Mouse (Mus musculus) kidney, postnatal 0 days (tissue): ENCODE data around the gene Mapt. TPM values are rescaled to one million over a fixed set of nuclear protein-coding genes. Genes with fewer than 3 reads are reported as not detected.

Experiments used
- ATAC-seq: fragments of 200-750 bp; cut with Nextera tagmentation; replicated peaks from 2 replicates; pipeline ENCODE4 v1.8.0; 2017; ENCODE audit warnings: low read depth, moderate number of reproducible peaks, moderate TSS enrichment, moderate library complexity; ENCODE audit not compliant: low FRiP score
- DNase-seq: peaks from one replicate; pipeline ENCODE4 v3.0.0-alpha.2; 2016; ENCODE audit warnings: low spot score
- H3K27ac ChIP-seq: fragments of 300-500 bp; sonication (generic); 2 replicates; pipeline ENCODE4 v1.5.1; 2014; ENCODE audit warnings: mild to moderate bottlenecking
- H3K27me3 ChIP-seq: fragments of 300-500 bp; sonication (generic); 2 replicates; pipeline ENCODE4 v1.6.1; 2014; ENCODE audit warnings: low read length, mixed read lengths; ENCODE audit not compliant: insufficient read depth
- H3K36me3 ChIP-seq: fragments of 300-500 bp; sonication (generic); 2 replicates; pipeline ENCODE4 v1.6.1; 2014; ENCODE audit warnings: low read length, mixed read lengths; ENCODE audit not compliant: insufficient read depth
- H3K4me1 ChIP-seq: fragments of 300-500 bp; sonication (generic); replicated peaks from 2 replicates; pipeline ENCODE4 v1.6.1; 2014; ENCODE audit warnings: antibody characterized with exemption, low read length, mixed read lengths; ENCODE audit not compliant: insufficient read depth
- H3K4me2 ChIP-seq: fragments of 300-500 bp; sonication (generic); 2 replicates; pipeline ENCODE4 v1.6.1; 2014; ENCODE audit warnings: mild to moderate bottlenecking, low read length, moderate library complexity, mixed read lengths
- H3K4me3 ChIP-seq: fragments of 300-500 bp; sonication (generic); replicated peaks from 2 replicates; pipeline ENCODE4 v1.5.1; 2014; ENCODE audit warnings: low read depth, low read length
- H3K9ac ChIP-seq: fragments of 300-500 bp; sonication (generic); 2 replicates; pipeline ENCODE4 v1.6.1; 2014; ENCODE audit warnings: low read depth, low read length
- H3K9me3 ChIP-seq: fragments of 300-500 bp; sonication (generic); replicated peaks from 2 replicates; pipeline ENCODE4 v1.6.1; 2016; ENCODE audit warnings: low read length, inconsistent platforms, mixed read lengths
- CTCF ChIP-seq: IDR thresholded peaks from 2 replicates; pipeline ENCODE4 v1.5.1; 2016; ENCODE audit warnings: antibody characterized with exemption, low read depth, mild to moderate bottlenecking, moderate library complexity
- WGBS: fragments of 180-500 bp; shearing (Covaris S2); extraction: QIAGEN DNeasy Blood & Tissue Kit; methylation state at CpG from one replicate; pipeline ENCODE4 v1.1.7; 2014; 5-methylcytosine and 5-hydroxymethylcytosine counted together
- polyA plus RNA-seq: library from polyadenylated mRNA; unstranded; fragments of >200 nt; fragmentation: Nextera tagmentation; extraction: Ambion mirVana; gene quantifications from 2 replicates; pipeline ENCODE4 v1.2.1, GENCODE M21; 2015

Mapt gene
- polyA plus RNA-seq, 1 experiment from 2014 or later: 6.7 TPM

GRCm38 (mm10) chr11:104320511-104320910 lies 89.3 kb downstream of the Mapt start:
- H3K9me3 ChIP-seq: no peaks in the 10 kb centered on the region
- no peak overlapping the region for H3K9ac ChIP-seq
- no peaks in the 10 kb centered on the region for H3K4me1 ChIP-seq
- no peaks in the 10 kb centered on the region for H3K36me3 ChIP-seq
- no peak overlapping the region for H3K4me3 ChIP-seq
- 37% methylated on average over 5 of the region's 5 CpGs for WGBS
- H3K27me3 ChIP-seq: no peaks in the 10 kb centered on the region
- no peak overlapping the region for H3K4me2 ChIP-seq
- TF ChIP-seq CTCF: no peak
- DNase-seq (no peak), ATAC-seq (no peak)
- no peak overlapping the region for H3K27ac ChIP-seq

GRCm38 (mm10) chr11:104322142-104322541 lies 91.0 kb downstream of the Mapt start:
- no peaks in the 10 kb centered on the region for H3K9me3 ChIP-seq
- H3K4me3 ChIP-seq: no peak overlapping the region
- TF ChIP-seq CTCF: no peak
- no peaks in the 10 kb centered on the region for H3K36me3 ChIP-seq
- H3K27ac ChIP-seq: no peak overlapping the region
- no peak overlapping the region for H3K9ac ChIP-seq
- no peaks in the 10 kb centered on the region for H3K27me3 ChIP-seq
- ATAC-seq (no peak), DNase-seq (no peak)
- H3K4me2 ChIP-seq: no peak overlapping the region
- 25% methylated on average over 4 of the region's 4 CpGs for WGBS
- H3K4me1 ChIP-seq: no peaks in the 10 kb centered on the region

- H3K4me1 ChIP-seq: no peaks in the 10 kb centered on the region
- H3K4me3 ChIP-seq: no peak overlapping the region
- ATAC-seq: no peak
- H3K36me3 ChIP-seq: no peaks in the 10 kb centered on the region
- TF ChIP-seq CTCF: no peak
- no peak overlapping the region for H3K27ac ChIP-seq
- DNase-seq: no peak
- WGBS: 97% methylated on average over 1 of the region's 1 CpGs
- no peak overlapping the region for H3K9ac ChIP-seq
- no peaks in the 10 kb centered on the region for H3K9me3 ChIP-seq
- H3K27me3 ChIP-seq: no peaks in the 10 kb centered on the region
- no peak overlapping the region for H3K4me2 ChIP-seq
These were observed 96.3 kb downstream of the Mapt start for GRCm38 (mm10) chr11:104327462-104327861.

- DNase-seq (no peak), ATAC-seq (no peak)
- no peak overlapping the region for H3K4me2 ChIP-seq
- no peaks in the 10 kb centered on the region for H3K27me3 ChIP-seq
- no peaks in the 10 kb centered on the region for H3K9me3 ChIP-seq
- H3K9ac ChIP-seq: no peak overlapping the region
- H3K27ac ChIP-seq: no peak overlapping the region
- TF ChIP-seq CTCF: no peak
- H3K4me3 ChIP-seq: no peak overlapping the region
- no peaks in the 10 kb centered on the region for H3K4me1 ChIP-seq
- H3K36me3 ChIP-seq: no peaks in the 10 kb centered on the region
- WGBS: 81% methylated on average over 6 of the region's 6 CpGs
These were observed 96.8 kb downstream of the Mapt start for GRCm38 (mm10) chr11:104327946-104328345.

- Histone ChIP-seq H3K4me3 (no peak overlapping the region), H3K27me3 (no peaks in the 10 kb centered on the region), H3K4me1 (no peaks in the 10 kb centered on the region), H3K27ac (no peak overlapping the region), H3K9ac (no peak overlapping the region), H3K36me3 (peaks cover 3% of the 10 kb centered on the region), H3K4me2 (no peak overlapping the region), H3K9me3 (no peaks in the 10 kb centered on the region)
- ATAC-seq (no peak), DNase-seq (no peak)
- 74% methylated on average over 11 of the region's 11 CpGs for WGBS
- TF ChIP-seq CTCF: no peak
These were observed 98.2 kb downstream of the Mapt start for GRCm38 (mm10) chr11:104329185-104329926.

GRCm38 (mm10) chr11:104330151-104330550 lies 99.0 kb downstream of the Mapt start:
- Histone ChIP-seq H3K4me3 (no peak overlapping the region), H3K27me3 (no peaks in the 10 kb centered on the region), H3K36me3 (peaks cover 11% of the 10 kb centered on the region), H3K9ac (no peak overlapping the region), H3K9me3 (no peaks in the 10 kb centered on the region), H3K4me2 (no peak overlapping the region), H3K27ac (no peak overlapping the region), H3K4me1 (no peaks in the 10 kb centered on the region)
- WGBS: 86% methylated on average over 4 of the region's 4 CpGs
- no peak for ATAC-seq
- 0 out of 2 replicates have a peak, but pooled peaks have one; percentile 5 for TF ChIP-seq CTCF
- DNase-seq: no peak

- H3K4me3 ChIP-seq: no peak overlapping the region
- no peak for TF ChIP-seq CTCF
- H3K27ac ChIP-seq: no peak overlapping the region
- H3K9me3 ChIP-seq: no peaks in the 10 kb centered on the region
- H3K9ac ChIP-seq: no peak overlapping the region
- H3K4me2 ChIP-seq: no peak overlapping the region
- H3K36me3 ChIP-seq: peaks cover 21% of the 10 kb centered on the region
- no peaks in the 10 kb centered on the region for H3K4me1 ChIP-seq
- ATAC-seq (no peak), DNase-seq (no peak)
- H3K27me3 ChIP-seq: no peaks in the 10 kb centered on the region
- WGBS: 88% methylated on average over 3 of the region's 3 CpGs
These were observed 100.0 kb downstream of the Mapt start for GRCm38 (mm10) chr11:104331208-104331607.
